Mouse (Mus musculus) testis, adult 2 months (tissue): ENCODE data around the gene Mef2a. TPM values are rescaled to one million over a fixed set of nuclear protein-coding genes. Genes with fewer than 3 reads are reported as not detected.

ENCODE experiments used
- H3K27ac ChIP-seq: fragments of 200-500 bp; 2 replicates; pipeline ENCODE4 v1.5.1; 2012; ENCODE audit warnings: low read depth, low read length; ENCODE audit not compliant: control insufficient read depth, insufficient read depth
- H3K27me3 ChIP-seq: fragments of 200-500 bp; 2 replicates; pipeline ENCODE4 v1.6.1; 2012; ENCODE audit warnings: mild to moderate bottlenecking, low read length, moderate library complexity; ENCODE audit not compliant: control insufficient read depth, insufficient read depth
- H3K36me3 ChIP-seq: fragments of 200-500 bp; 2 replicates; pipeline ENCODE4 v1.6.1; 2012; ENCODE audit warnings: mild to moderate bottlenecking, low read length; ENCODE audit not compliant: control insufficient read depth, insufficient read depth
- H3K4me1 ChIP-seq: fragments of 200-500 bp; 2 replicates; pipeline ENCODE4 v1.6.1; 2012; ENCODE audit warnings: low read length; ENCODE audit not compliant: control insufficient read depth, insufficient read depth
- H3K4me3 ChIP-seq: fragments of 200-500 bp; 2 replicates; pipeline ENCODE4 v1.5.1; 2012; ENCODE audit warnings: low read depth, mild to moderate bottlenecking, low read length, moderate library complexity, mixed read lengths; ENCODE audit not compliant: control insufficient read depth
- CTCF ChIP-seq: fragments of 200-500 bp; IDR thresholded peaks from 2 replicates; pipeline ENCODE4 v1.5.1; 2012; ENCODE audit warnings: low read depth, mild to moderate bottlenecking, inconsistent platforms, low read length, moderate library complexity; ENCODE audit not compliant: control insufficient read depth, insufficient read depth, insufficient replicate concordance
- POLR2A ChIP-seq: fragments of 200-500 bp; IDR thresholded peaks from 2 replicates; pipeline ENCODE4 v1.6.1; 2012; ENCODE audit warnings: low read depth, mild to moderate bottlenecking, inconsistent platforms, low read length, moderate library complexity; ENCODE audit not compliant: control insufficient read depth
- polyA plus RNA-seq: library from polyadenylated mRNA; depleted of rRNA; stranded (reverse); fragments of >200 nt; gene quantifications from 2 replicates; pipeline ENCODE4 v1.2.3, GENCODE M21; 2012

Mef2a gene
- polyA plus RNA-seq, 1 experiment = 21.3 TPM

- no peaks in the 10 kb centered on the region for H3K27me3 ChIP-seq
- no peak overlapping the region for H3K27ac ChIP-seq
- no peak overlapping the region for H3K4me3 ChIP-seq
- no peaks in the 10 kb centered on the region for H3K36me3 ChIP-seq
- H3K4me1 ChIP-seq = peaks cover 1% of the 10 kb centered on the region
- no peak for TF ChIP-seq POLR2A
These were observed 4.3 kb downstream of the Mef2a start for GRCm38 (mm10) chr7:67368394-67368793.

- no peak overlapping the region for H3K27ac ChIP-seq
- no peaks in the 10 kb centered on the region for H3K4me1 ChIP-seq
- no peak overlapping the region for H3K4me3 ChIP-seq
- TF ChIP-seq POLR2A = no peak
- no peak for TF ChIP-seq CTCF
- H3K36me3 ChIP-seq = no peaks in the 10 kb centered on the region
- H3K27me3 ChIP-seq = no peaks in the 10 kb centered on the region
These were observed 12.1 kb downstream of the Mef2a start for GRCm38 (mm10) chr7:67360588-67360987.

GRCm38 (mm10) chr7:67359863-67360262 is 12.8 kb downstream of the Mef2a start:
- H3K36me3 ChIP-seq = no peaks in the 10 kb centered on the region
- no peak overlapping the region for H3K27ac ChIP-seq
- no peaks in the 10 kb centered on the region for H3K4me1 ChIP-seq
- no peaks in the 10 kb centered on the region for H3K27me3 ChIP-seq
- no peak overlapping the region for H3K4me3 ChIP-seq
- no peak for TF ChIP-seq CTCF
- no peak for TF ChIP-seq POLR2A

- H3K4me1 ChIP-seq = no peaks in the 10 kb centered on the region
- peak; percentile 46; the same call in 1 of the 2 replicates for TF ChIP-seq CTCF
- no peak for TF ChIP-seq POLR2A
These were observed 16.8 kb downstream of the Mef2a start for GRCm38 (mm10) chr7:67355870-67356269.

GRCm38 (mm10) chr7:67353667-67354066 is 19.0 kb downstream of the Mef2a start:
- Histone ChIP-seq H3K4me3 (no peak overlapping the region), H3K36me3 (no peaks in the 10 kb centered on the region), H3K27me3 (no peaks in the 10 kb centered on the region), H3K4me1 (no peaks in the 10 kb centered on the region), H3K27ac (no peak overlapping the region)
- TF ChIP-seq CTCF = no peak
- TF ChIP-seq POLR2A = no peak

More at GRCm38 (mm10) chr7:67355870-67356269, 16.8 kb downstream of the Mef2a start:
- H3K4me3 ChIP-seq = no peak overlapping the region
- no peaks in the 10 kb centered on the region for H3K27me3 ChIP-seq
- no peaks in the 10 kb centered on the region for H3K36me3 ChIP-seq
- no peak overlapping the region for H3K27ac ChIP-seq

GRCm38 (mm10) chr7:67352989-67353388 is 19.7 kb downstream of the Mef2a start:
- no peak for TF ChIP-seq POLR2A
- no peak for TF ChIP-seq CTCF
- Histone ChIP-seq H3K36me3 (no peaks in the 10 kb centered on the region), H3K27me3 (no peaks in the 10 kb centered on the region), H3K4me3 (no peak overlapping the region), H3K4me1 (no peaks in the 10 kb centered on the region), H3K27ac (no peak overlapping the region)

GRCm38 (mm10) chr7:67344443-67344842 is 28.2 kb downstream of the Mef2a start:
- H3K4me1 ChIP-seq = no peaks in the 10 kb centered on the region
- H3K36me3 ChIP-seq = no peaks in the 10 kb centered on the region
- no peak overlapping the region for H3K4me3 ChIP-seq
- TF ChIP-seq CTCF (no peak), POLR2A (no peak)
- no peaks in the 10 kb centered on the region for H3K27me3 ChIP-seq
- no peak overlapping the region for H3K27ac ChIP-seq

GRCm38 (mm10) chr7:67342067-67342625 is 30.5 kb downstream of the Mef2a start:
- Histone ChIP-seq H3K4me1 (no peaks in the 10 kb centered on the region), H3K36me3 (no peaks in the 10 kb centered on the region), H3K27me3 (no peaks in the 10 kb centered on the region), H3K4me3 (no peak overlapping the region), H3K27ac (no peak overlapping the region)
- TF ChIP-seq POLR2A = no peak
- no peak for TF ChIP-seq CTCF
